Mouse (Mus musculus): ENCODE results near the gene Tcirg1. TPM values are rescaled to one million over a fixed set of nuclear protein-coding genes. Genes with fewer than 3 reads are reported as not detected.

Gene Tcirg1
- polyA plus RNA-seq, 1 experiment = 69.2 TPM

DNA sequence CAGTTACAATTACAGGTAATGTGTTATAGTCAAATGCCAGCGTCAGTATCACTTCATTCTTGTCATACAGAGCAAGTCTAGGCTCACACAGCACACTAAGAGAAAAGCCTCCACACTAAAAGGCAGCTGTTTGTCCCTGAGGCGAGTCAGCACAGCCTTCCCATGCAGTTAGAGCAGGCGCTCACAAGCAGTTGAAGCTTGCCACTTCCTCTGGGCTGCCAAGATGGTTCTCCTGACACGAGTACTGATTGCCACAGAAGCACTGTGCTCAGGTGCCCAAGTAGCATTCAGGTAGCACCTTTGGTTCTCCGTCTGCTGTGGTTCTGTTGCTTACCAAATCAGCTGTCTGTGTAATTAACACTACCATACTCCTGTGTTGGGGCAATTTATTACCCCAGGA is 17.8 kb downstream of the Tcirg1 start:
- no peak for DNase-seq
- Histone ChIP-seq H3K27ac (ENCODE audit: insufficient read depth, low read depth, low read length) (no peak overlapping the region), H3K27me3 (replicated peaks; ENCODE audit: control insufficient read depth, insufficient read depth, low read length) (no peaks in the 10 kb centered on the region), H3K4me3 (ENCODE audit: insufficient read depth, low read depth, low read length) (no peak overlapping the region), H3K36me3 (ENCODE audit: control insufficient read depth, insufficient read depth, low read length) (peaks cover 5% of the 10 kb centered on the region), H3K4me1 (ENCODE audit: control insufficient read depth, insufficient read depth, low read length) (no peaks in the 10 kb centered on the region)
- TF ChIP-seq CTCF (conservative IDR thresholded peaks at IDR 0.05; ENCODE audit: insufficient read depth, insufficient read length, low read depth, low read length) = no peak
- TF ChIP-seq POLR2A (IDR thresholded peaks at IDR 0.05; ENCODE audit: low read depth, low read length) = no peak
- WGBS = 88% methylated on average over 5 of the region's 5 CpGs

GRCm38 (mm10) chr19:3884325-3884990 is 22.5 kb downstream of the Tcirg1 start:
- H3K36me3 ChIP-seq (ENCODE audit: control insufficient read depth, insufficient read depth, low read length) = no peaks in the 10 kb centered on the region; the same call in 1 of the 2 replicates
- H3K4me3 ChIP-seq (ENCODE audit: insufficient read depth, low read depth, low read length) = no peak overlapping the region
- no peak for DNase-seq
- 46% methylated on average over 6 of the region's 6 CpGs for WGBS
- no peak overlapping the region for H3K27ac ChIP-seq (ENCODE audit: insufficient read depth, low read depth, low read length)
- TF ChIP-seq CTCF (conservative IDR thresholded peaks at IDR 0.05; ENCODE audit: insufficient read depth, insufficient read length, low read depth, low read length) (no peak), POLR2A (IDR thresholded peaks at IDR 0.05; ENCODE audit: low read depth, low read length) (no peak)
- H3K27me3 ChIP-seq (replicated peaks; ENCODE audit: control insufficient read depth, insufficient read depth, low read length) = no peaks in the 10 kb centered on the region
- H3K4me1 ChIP-seq (ENCODE audit: control insufficient read depth, insufficient read depth, low read length) = 0 out of 2 replicates have a peak, but pooled peaks cover 14% of the 10 kb centered on the region

DNA sequence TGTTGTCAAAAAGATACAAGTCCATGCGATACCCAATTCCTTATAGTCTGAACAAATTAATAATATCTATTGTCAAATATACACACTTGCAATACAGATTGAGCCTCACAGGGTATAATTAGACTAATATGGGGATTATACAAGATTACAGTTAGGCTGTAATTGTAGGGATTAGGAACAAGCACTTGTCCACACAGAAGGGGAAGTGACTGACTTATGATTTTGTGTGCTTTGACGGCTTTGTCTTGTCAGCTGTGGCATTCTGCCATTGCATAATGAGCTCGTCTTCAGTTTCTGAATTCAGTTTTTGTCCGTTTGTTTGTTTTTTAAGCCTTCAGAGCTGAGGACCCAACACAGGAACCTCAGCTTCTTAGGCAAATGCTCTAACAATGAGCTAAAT is 24.7 kb downstream of the Tcirg1 start:
- Histone ChIP-seq H3K4me3 (ENCODE audit: insufficient read depth, low read depth, low read length) (no peak overlapping the region), H3K27me3 (replicated peaks; ENCODE audit: control insufficient read depth, insufficient read depth, low read length) (no peaks in the 10 kb centered on the region), H3K4me1 (ENCODE audit: control insufficient read depth, insufficient read depth, low read length) (peaks cover 19% of the 10 kb centered on the region; the same call in 1 of the 2 replicates), H3K36me3 (ENCODE audit: control insufficient read depth, insufficient read depth, low read length) (no peaks in the 10 kb centered on the region), H3K27ac (ENCODE audit: insufficient read depth, low read depth, low read length) (no peak overlapping the region)
- no peak for DNase-seq
- no peak for TF ChIP-seq POLR2A (IDR thresholded peaks at IDR 0.05; ENCODE audit: low read depth, low read length)
- WGBS = 66% methylated on average over 4 of the region's 4 CpGs

DNA sequence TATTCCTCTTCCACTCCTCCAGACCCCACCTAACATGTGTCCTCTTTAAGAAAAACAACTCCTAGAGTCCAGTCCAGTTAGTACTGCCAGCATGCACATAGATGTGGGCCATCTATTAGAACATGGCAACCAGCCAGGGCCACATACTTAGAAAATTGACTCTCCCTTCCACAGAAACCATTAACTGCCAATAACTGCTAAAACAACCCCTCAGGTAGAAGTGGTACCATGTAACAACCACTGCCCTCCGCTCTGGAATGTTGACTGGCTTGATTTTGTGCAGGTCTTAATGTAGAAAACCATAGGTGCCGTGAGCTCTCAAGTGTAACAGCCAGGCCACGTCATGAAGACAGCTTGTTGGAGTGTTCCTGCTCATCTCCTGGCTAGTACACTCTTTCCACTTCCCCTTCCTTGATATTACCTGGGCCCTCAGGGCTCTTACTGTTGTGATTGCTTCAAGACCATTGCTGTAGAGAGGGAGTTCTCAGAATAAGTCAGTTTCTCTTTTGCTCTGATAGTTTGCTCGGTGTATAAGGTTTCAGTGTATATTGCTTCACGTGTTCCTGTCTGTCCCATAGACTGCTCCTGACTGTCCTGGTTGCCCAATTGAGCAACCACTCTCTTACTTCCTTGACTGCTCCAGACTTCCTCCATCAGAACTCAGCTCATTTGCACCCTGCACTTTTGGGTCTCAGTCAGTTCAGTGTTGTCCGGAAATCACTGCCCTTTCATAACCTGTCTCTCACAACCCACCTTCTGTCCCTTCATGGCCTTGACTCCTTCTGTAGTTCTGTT is 26.7 kb downstream of the Tcirg1 start:
- peak; percentile 68 for DNase-seq
- H3K27ac ChIP-seq (ENCODE audit: insufficient read depth, low read depth, low read length) = peak overlapping the region; percentile 47
- peaks cover 21% of the 10 kb centered on the region; the same call in 1 of the 2 replicates for H3K4me1 ChIP-seq (ENCODE audit: control insufficient read depth, insufficient read depth, low read length)
- H3K4me3 ChIP-seq (ENCODE audit: insufficient read depth, low read depth, low read length) = no peak overlapping the region
- no peaks in the 10 kb centered on the region for H3K36me3 ChIP-seq (ENCODE audit: control insufficient read depth, insufficient read depth, low read length)
- no peaks in the 10 kb centered on the region for H3K27me3 ChIP-seq (replicated peaks; ENCODE audit: control insufficient read depth, insufficient read depth, low read length)
- TF ChIP-seq POLR2A (IDR thresholded peaks at IDR 0.05; ENCODE audit: low read depth, low read length) = no peak
- no peak for TF ChIP-seq CTCF (conservative IDR thresholded peaks at IDR 0.05; ENCODE audit: insufficient read depth, insufficient read length, low read depth, low read length)
- 62% methylated on average over 6 of the region's 6 CpGs for WGBS

DNA sequence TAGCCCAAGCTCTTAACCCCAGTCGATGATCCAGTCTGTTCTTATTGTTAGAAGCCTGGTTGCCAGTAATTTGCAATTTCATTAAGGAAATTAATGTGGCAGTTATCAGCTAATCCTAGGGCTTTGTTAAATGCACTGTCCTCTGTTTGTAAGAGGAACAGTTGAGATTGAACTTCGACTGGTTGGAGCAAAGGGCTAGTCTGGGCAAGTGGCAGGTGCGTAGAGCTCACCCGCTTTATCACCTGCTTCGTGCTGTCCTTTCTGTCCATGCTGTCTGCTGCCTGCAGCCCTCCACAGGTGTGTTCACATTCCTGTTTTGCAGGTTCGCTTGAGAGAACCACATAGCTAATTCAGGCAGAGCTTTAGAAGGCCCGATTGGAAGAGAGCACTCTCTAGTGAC is 31.9 kb downstream of the Tcirg1 start:
- no peaks in the 10 kb centered on the region for H3K27me3 ChIP-seq (replicated peaks; ENCODE audit: control insufficient read depth, insufficient read depth, low read length)
- peaks cover 2% of the 10 kb centered on the region; the same call in 1 of the 2 replicates for H3K36me3 ChIP-seq (ENCODE audit: control insufficient read depth, insufficient read depth, low read length)
- WGBS = 50% methylated on average over 7 of the region's 7 CpGs
- peak; percentile 26 for DNase-seq
- TF ChIP-seq POLR2A (IDR thresholded peaks at IDR 0.05; ENCODE audit: low read depth, low read length) = no peak
- H3K4me3 ChIP-seq (ENCODE audit: insufficient read depth, low read depth, low read length) = no peak overlapping the region
- H3K27ac ChIP-seq (ENCODE audit: insufficient read depth, low read depth, low read length) = no peak overlapping the region
- peaks cover 28% of the 10 kb centered on the region for H3K4me1 ChIP-seq (ENCODE audit: control insufficient read depth, insufficient read depth, low read length)

DNA sequence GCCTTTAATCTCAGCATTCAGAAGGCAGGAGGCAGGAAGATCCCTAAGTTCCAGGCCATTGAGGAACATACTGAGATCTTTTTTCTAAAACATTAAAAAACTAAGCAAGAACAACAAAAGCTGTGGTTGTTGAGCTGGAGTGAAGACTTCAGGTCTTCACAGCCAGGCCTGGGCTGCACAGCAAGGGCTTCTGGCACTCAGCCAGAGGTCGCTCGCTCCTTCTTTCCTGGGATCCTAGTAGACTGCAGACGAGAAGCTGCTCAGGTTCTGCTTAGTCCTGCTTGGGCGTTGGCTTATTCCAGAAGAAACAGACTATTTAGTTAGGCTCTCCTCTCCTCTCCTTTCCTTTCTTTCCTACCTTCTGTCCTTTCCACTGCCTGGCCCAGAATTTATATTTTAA is 34.6 kb downstream of the Tcirg1 start:
- H3K36me3 ChIP-seq (ENCODE audit: control insufficient read depth, insufficient read depth, low read length) = peaks cover 2% of the 10 kb centered on the region; the same call in 1 of the 2 replicates
- H3K27ac ChIP-seq (ENCODE audit: insufficient read depth, low read depth, low read length) = no peak overlapping the region
- peak; percentile 74 for DNase-seq
- WGBS = 18% methylated on average over 4 of the region's 4 CpGs
- H3K4me1 ChIP-seq (ENCODE audit: control insufficient read depth, insufficient read depth, low read length) = peaks cover 21% of the 10 kb centered on the region
- no peaks in the 10 kb centered on the region for H3K27me3 ChIP-seq (replicated peaks; ENCODE audit: control insufficient read depth, insufficient read depth, low read length)
- TF ChIP-seq POLR2A (IDR thresholded peaks at IDR 0.05; ENCODE audit: low read depth, low read length) (no peak), CTCF (conservative IDR thresholded peaks at IDR 0.05; ENCODE audit: insufficient read depth, insufficient read length, low read depth, low read length) (no peak)
- no peak overlapping the region for H3K4me3 ChIP-seq (ENCODE audit: insufficient read depth, low read depth, low read length)

- no peak for TF ChIP-seq CTCF (conservative IDR thresholded peaks at IDR 0.05; ENCODE audit: insufficient read depth, insufficient read length, low read depth, low read length)
- TF ChIP-seq POLR2A (IDR thresholded peaks at IDR 0.05; ENCODE audit: low read depth, low read length) = no peak
- Histone ChIP-seq H3K36me3 (ENCODE audit: control insufficient read depth, insufficient read depth, low read length) (peaks cover 2% of the 10 kb centered on the region; the same call in 1 of the 2 replicates), H3K4me3 (ENCODE audit: insufficient read depth, low read depth, low read length) (no peak overlapping the region), H3K27me3 (replicated peaks; ENCODE audit: control insufficient read depth, insufficient read depth, low read length) (no peaks in the 10 kb centered on the region), H3K27ac (ENCODE audit: insufficient read depth, low read depth, low read length) (no peak overlapping the region), H3K4me1 (ENCODE audit: control insufficient read depth, insufficient read depth, low read length) (peaks cover 21% of the 10 kb centered on the region)
- DNase-seq = no peak
These were observed 35.5 kb downstream of the Tcirg1 start for GRCm38 (mm10) chr19:3871468-3871867.
